Mouse (Mus musculus): Measurements from ENCODE around the gene Ppp1r13b. TPM values are rescaled to one million over a fixed set of nuclear protein-coding genes. Genes with fewer than 3 reads are reported as not detected.
A peak's percentile ranks its signal among the peaks of the same experiment; 100 is the strongest.

The Ppp1r13b gene
- total RNA-seq, 4 experiments from 2014 or later: 56.1 to 61.6 (median 58.2) TPM

- DNase-seq (ENCODE audit: low spot score in 2 of 2): peak in 1 of 2 experiments; percentile 40
These were observed 112.6 kb downstream of the Ppp1r13b start for GRCm38 (mm10) chr12:111795180-111795895.

DNA sequence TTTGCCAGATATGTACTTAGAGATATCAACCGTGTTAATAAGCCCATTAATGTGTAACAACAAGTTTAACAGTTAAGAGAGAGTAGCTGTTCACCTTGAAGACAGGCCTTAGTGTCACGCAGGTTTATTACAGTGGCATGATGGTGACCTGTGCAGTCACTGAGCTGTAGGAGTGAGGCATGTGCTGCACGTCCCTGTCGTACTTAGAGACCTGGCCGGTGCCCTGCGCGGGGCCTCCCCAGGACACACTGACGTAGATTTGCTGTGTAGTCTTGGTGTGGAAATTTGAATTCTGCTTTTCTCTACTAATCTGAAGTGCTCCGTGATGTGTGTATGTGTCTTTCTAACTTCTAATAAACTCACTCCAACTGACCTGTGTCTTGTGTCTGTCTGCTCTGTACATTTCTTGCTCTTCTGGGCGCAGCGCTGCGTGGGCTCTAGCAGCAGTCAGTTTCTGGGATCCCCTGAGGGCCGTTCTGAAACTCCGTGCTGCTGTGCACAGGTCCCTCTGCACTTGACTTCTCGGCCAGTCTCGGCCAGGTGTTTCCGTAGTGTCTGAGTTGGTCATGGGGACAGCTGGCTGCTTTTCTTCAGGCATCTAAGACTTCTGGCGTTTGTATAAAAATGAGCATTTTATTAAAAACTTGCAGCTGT lies 113.3 kb downstream of the Ppp1r13b start:
- DNase-seq (ENCODE audit: low spot score in 2 of 2): no peak

- DNase-seq (ENCODE audit: low spot score in 2 of 2): peak in 1 of 2 experiments; percentile 68
These were observed 113.8 kb downstream of the Ppp1r13b start for GRCm38 (mm10) chr12:111794102-111794501.

- no peak for DNase-seq (ENCODE audit: low spot score in 2 of 2)
These were observed 116.3 kb downstream of the Ppp1r13b start for GRCm38 (mm10) chr12:111791474-111792104.

GRCm38 (mm10) chr12:111790631-111791030 lies 117.3 kb downstream of the Ppp1r13b start:
- DNase-seq (ENCODE audit: low spot score in 2 of 2): no peak

- DNase-seq (ENCODE audit: low spot score in 2 of 2): no peak
These were observed 117.8 kb downstream of the Ppp1r13b start for GRCm38 (mm10) chr12:111790090-111790489.

- no peak for DNase-seq (ENCODE audit: low spot score in 2 of 2)
These were observed 120.9 kb downstream of the Ppp1r13b start for GRCm38 (mm10) chr12:111787015-111787414.

DNA sequence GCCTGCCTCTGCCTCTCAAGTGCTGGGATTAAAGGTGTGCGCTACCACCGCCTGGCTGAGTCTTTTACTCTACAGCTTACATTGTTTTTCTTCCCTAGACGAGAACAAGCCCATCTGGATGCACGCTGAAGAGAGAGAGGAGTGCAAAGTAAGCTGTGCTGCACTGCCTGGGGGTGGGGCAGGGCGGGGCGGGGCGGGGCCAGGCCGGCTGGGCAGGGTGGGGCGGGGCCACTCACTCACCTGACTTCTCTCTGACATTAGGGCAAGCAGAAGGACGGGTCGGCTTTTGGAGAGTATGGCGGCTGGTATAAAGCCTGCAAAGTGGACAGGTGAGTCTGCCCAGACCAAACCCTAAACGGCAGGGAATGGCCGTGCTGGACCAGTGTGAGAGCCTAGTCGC lies 122.7 kb downstream of the Ppp1r13b start:
- DNase-seq (ENCODE audit: low spot score in 2 of 2): no peak

- DNase-seq (ENCODE audit: low spot score in 2 of 2): no peak
These were observed 128.4 kb downstream of the Ppp1r13b start for GRCm38 (mm10) chr12:111779544-111779943.

Other genes starting within 250 kb of the Ppp1r13b start
- gene Ckb, start 235.8 kb downstream of the Ppp1r13b start, total RNA-seq (2022): 1,000 to 10,000 TPM; 1,860 to 1,987 (median 1,908) TPM
- gene Trmt61a, start 230.0 kb downstream of the Ppp1r13b start, total RNA-seq (2022): 10 to 100 TPM; 18.6 to 22.6 (median 20.8) TPM
- 10 to 100 TPM; 59.0 to 65.9 (median 59.6) TPM for gene Bag5, start 194.9 kb downstream of the Ppp1r13b start, total RNA-seq (2022)
- 10 to 100 TPM; 38.6 to 41.1 (median 39.6) TPM for gene Apopt1, start 194.8 kb downstream of the Ppp1r13b start, total RNA-seq (2022)
- gene Klc1, start 149.3 kb downstream of the Ppp1r13b start, total RNA-seq (2022): 100 to 1,000 TPM; 689 to 762 (median 731) TPM
- gene Xrcc3, start 94.2 kb downstream of the Ppp1r13b start, total RNA-seq (2022): 1 to 10 TPM; 6.0 to 6.7 (median 6.4) TPM
- gene Zfyve21, start 93.9 kb downstream of the Ppp1r13b start, total RNA-seq (2022): 10 to 100 TPM; 20.3 to 24.5 (median 21.7) TPM
- 100 to 1,000 TPM; 352 to 403 (median 371) TPM for gene Atp5mpl, start 58.9 kb upstream of the Ppp1r13b start, total RNA-seq (2022)
- gene Tdrd9, start 63.4 kb upstream of the Ppp1r13b start, total RNA-seq (2022): under 1 TPM; 0.27 to 0.93 (median 0.55) TPM
- gene Rd3l, start 73.2 kb upstream of the Ppp1r13b start, total RNA-seq (2022): not detected
- 1 to 10 TPM; 1.8 to 8.5 (median 4.9) TPM for gene Aspg, start 198.6 kb upstream of the Ppp1r13b start, total RNA-seq (2022)
- gene Kif26a, start 238.1 kb upstream of the Ppp1r13b start, total RNA-seq (2022): 1 to 10 TPM; 4.8 to 5.7 (median 5.1) TPM